Mouse (Mus musculus): Measurements from ENCODE around the gene Adra1d. TPM values are rescaled to one million over a fixed set of nuclear protein-coding genes. Genes with fewer than 3 reads are reported as not detected.

Gene Adra1d
- polyA plus RNA-seq, 1 experiment: not detected

- no peak for TF ChIP-seq POLR2A (IDR thresholded peaks at IDR 0.05; ENCODE audit: borderline replicate concordance, control insufficient read depth, low read depth, low read length)
- TF ChIP-seq CTCF (IDR thresholded peaks at IDR 0.05; ENCODE audit: control insufficient read depth, insufficient read depth, low read length): no peak
- H3K4me3 ChIP-seq (replicated peaks; ENCODE audit: control insufficient read depth, low read depth, low read length): no peak overlapping the region
- 75% methylated on average over 7 of the region's 7 CpGs for WGBS
- peak overlapping the region; percentile 11; the same call in 1 of the 2 replicates for H3K27ac ChIP-seq (ENCODE audit: control insufficient read depth, insufficient read depth, low read depth, low read length, poor library complexity)
- H3K4me1 ChIP-seq (ENCODE audit: control insufficient read depth, insufficient read depth, low read length): peaks cover 5% of the 10 kb centered on the region; the same call in 1 of the 2 replicates
Observed at GRCm38 (mm10) chr2:131498219-131498618, 63.9 kb downstream of the Adra1d start.

GRCm38 (mm10) chr2:131497224-131497856 lies 64.7 kb downstream of the Adra1d start:
- Histone ChIP-seq H3K4me1 (ENCODE audit: control insufficient read depth, insufficient read depth, low read length) (peaks cover 5% of the 10 kb centered on the region; the same call in 1 of the 2 replicates), H3K27ac (ENCODE audit: control insufficient read depth, insufficient read depth, low read depth, low read length, poor library complexity) (peak overlapping the region; percentile 93), H3K4me3 (replicated peaks; ENCODE audit: control insufficient read depth, low read depth, low read length) (peak overlapping the region; percentile 4)
- 73% methylated on average over 4 of the region's 4 CpGs for WGBS
- no peak for TF ChIP-seq POLR2A (IDR thresholded peaks at IDR 0.05; ENCODE audit: borderline replicate concordance, control insufficient read depth, low read depth, low read length)
- no peak for TF ChIP-seq CTCF (IDR thresholded peaks at IDR 0.05; ENCODE audit: control insufficient read depth, insufficient read depth, low read length)

- TF ChIP-seq POLR2A (IDR thresholded peaks at IDR 0.05; ENCODE audit: borderline replicate concordance, control insufficient read depth, low read depth, low read length): no peak
- no peak for TF ChIP-seq CTCF (IDR thresholded peaks at IDR 0.05; ENCODE audit: control insufficient read depth, insufficient read depth, low read length)
- H3K4me3 ChIP-seq (replicated peaks; ENCODE audit: control insufficient read depth, low read depth, low read length): no peak overlapping the region
- 70% methylated on average over 5 of the region's 5 CpGs for WGBS
- H3K27ac ChIP-seq (ENCODE audit: control insufficient read depth, insufficient read depth, low read depth, low read length, poor library complexity): peak overlapping the region; percentile 84
- peaks cover 5% of the 10 kb centered on the region; the same call in 1 of the 2 replicates for H3K4me1 ChIP-seq (ENCODE audit: control insufficient read depth, insufficient read depth, low read length)
Observed at GRCm38 (mm10) chr2:131496125-131496820, 65.8 kb downstream of the Adra1d start.

Other genes starting within 250 kb of the Adra1d start
- gene Rnf24, start 209.4 kb downstream of the Adra1d start, polyA plus RNA-seq (2011; ENCODE audit: insufficient read depth, insufficient read length, low replicate concordance, missing spikeins): 0.56 and 2.0 TPM in 2 replicates
- 176 and 213 TPM in 2 replicates for gene Smox, start 70.8 kb downstream of the Adra1d start, polyA plus RNA-seq (2011; ENCODE audit: insufficient read depth, insufficient read length, low replicate concordance, missing spikeins)